Mouse (Mus musculus) G1E (cell line): ENCODE results near the gene Tut4.

Experiments used
- CTCF ChIP-seq: IDR thresholded peaks from 2 replicates; pipeline ENCODE4 v1.5.1; 2012; ENCODE audit warnings: low read depth, low read length, inconsistent platforms, mixed read lengths
- GATA1 ChIP-seq: IDR thresholded peaks from 2 replicates; pipeline ENCODE4 v1.6.1; 2012; ENCODE audit warnings: borderline replicate concordance, low read length, inconsistent platforms, mixed read lengths
- GATA2 ChIP-seq: IDR thresholded peaks from 2 replicates; pipeline ENCODE4 v1.6.1; 2012; ENCODE audit warnings: low read depth, low read length, inconsistent platforms, borderline replicate concordance
- POLR2AphosphoS5 ChIP-seq: IDR thresholded peaks from 2 replicates; pipeline ENCODE4 v1.6.1; 2012; ENCODE audit warnings: low read depth, low read length, inconsistent platforms; ENCODE audit not compliant: insufficient replicate concordance
- TAL1 ChIP-seq: conservative IDR thresholded peaks from 2 replicates; pipeline ENCODE4 v1.6.1; 2012; ENCODE audit warnings: low read depth, low read length, inconsistent platforms, mixed read lengths

GRCm38 (mm10) chr4:108428341-108428721 is 30.9 kb upstream of the Tut4 start:
- TF ChIP-seq CTCF (no peak), TAL1 (no peak), GATA1 (no peak), GATA2 (no peak), POLR2AphosphoS5 (no peak)
